Mouse (Mus musculus) thymus, adult 2 months (tissue): Measurements from ENCODE around the gene Dcpp2.
"Not testable (repeated sequence)": the region's sequence is repeated elsewhere in the genome, so short reads cannot be mapped to it uniquely, and the experiment has no call there.

Source experiments
- CTCF ChIP-seq: fragments of 200-500 bp; IDR thresholded peaks from 2 replicates; pipeline ENCODE4 v1.5.1; 2012; ENCODE audit warnings: mild to moderate bottlenecking, control low read depth, low read length, moderate library complexity, borderline replicate concordance; ENCODE audit not compliant: control insufficient read depth, poor library complexity, insufficient read depth; ENCODE audit errors: extremely low read depth
- POLR2A ChIP-seq: fragments of 200-500 bp; IDR thresholded peaks from 2 replicates; pipeline ENCODE4 v1.6.1; 2012; ENCODE audit warnings: mild to moderate bottlenecking, low read length, control low read depth, moderate library complexity; ENCODE audit not compliant: control insufficient read depth, poor library complexity, insufficient read depth; ENCODE audit errors: extremely low read depth

DNA sequence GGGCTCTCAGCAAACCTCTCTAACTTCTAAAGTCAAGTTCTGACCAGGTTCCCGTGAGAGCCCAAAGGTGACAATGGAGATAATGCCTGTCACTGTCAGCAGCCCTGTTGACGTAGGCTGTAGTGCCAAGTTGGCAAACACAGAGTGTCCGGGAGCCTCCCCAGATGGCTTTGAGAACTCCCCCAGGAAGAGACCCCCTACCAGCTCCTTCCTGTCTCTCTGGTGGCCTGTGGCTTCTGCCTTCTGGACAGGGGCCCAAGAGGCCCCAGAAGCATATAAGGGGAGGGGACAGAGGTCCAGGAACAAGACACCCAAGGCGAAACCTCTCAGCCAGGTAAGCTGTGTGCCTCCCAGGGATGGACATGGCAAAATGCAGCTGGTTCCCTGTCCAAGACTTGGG is at the start of gene Dcpp2, which contains the start of gene Dcpp1:
- not testable (repeated sequence) for TF ChIP-seq POLR2A, CTCF
